Mouse (Mus musculus) heart, postnatal 0 days (tissue): ENCODE results near the gene Pla2g12a.

Source experiments
- CTCF ChIP-seq: IDR thresholded peaks from 2 replicates; pipeline ENCODE4 v1.5.1; 2016; ENCODE audit warnings: antibody characterized with exemption, control low read depth, low read depth
- EP300 ChIP-seq: IDR thresholded peaks from 2 replicates; pipeline ENCODE4 v1.6.1; 2016; ENCODE audit warnings: antibody characterized with exemption, low read depth

DNA sequence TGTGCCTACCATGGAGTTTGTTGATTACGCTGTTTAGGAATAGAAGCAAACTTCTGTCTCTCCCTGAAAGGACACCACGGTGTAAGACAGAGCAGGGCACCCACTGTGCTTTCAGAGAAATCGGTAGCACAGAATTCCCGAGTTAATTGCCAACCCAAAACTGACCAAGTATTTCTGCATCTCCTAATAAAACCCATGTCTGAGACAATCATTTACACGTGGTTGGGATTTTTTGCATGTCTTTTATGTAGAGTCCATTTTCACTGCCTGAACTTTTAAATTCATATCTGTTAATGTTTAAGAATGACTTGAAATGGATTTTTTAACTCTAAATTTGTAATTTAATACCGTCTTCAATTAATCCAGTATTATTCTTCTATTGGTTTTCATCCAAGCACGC is 45.2 kb downstream of the Pla2g12a start:
- TF ChIP-seq CTCF (no peak), EP300 (no peak)
